Mouse (Mus musculus): Measurements from ENCODE around the gene Gpr156. TPM values are rescaled to one million over a fixed set of nuclear protein-coding genes. Genes with fewer than 3 reads are reported as not detected.
A peak's percentile ranks its signal among the peaks of the same experiment; 100 is the strongest.

Gene Gpr156
- polyA plus RNA-seq, 2 experiments = 0.59 to 0.78 TPM

DNA sequence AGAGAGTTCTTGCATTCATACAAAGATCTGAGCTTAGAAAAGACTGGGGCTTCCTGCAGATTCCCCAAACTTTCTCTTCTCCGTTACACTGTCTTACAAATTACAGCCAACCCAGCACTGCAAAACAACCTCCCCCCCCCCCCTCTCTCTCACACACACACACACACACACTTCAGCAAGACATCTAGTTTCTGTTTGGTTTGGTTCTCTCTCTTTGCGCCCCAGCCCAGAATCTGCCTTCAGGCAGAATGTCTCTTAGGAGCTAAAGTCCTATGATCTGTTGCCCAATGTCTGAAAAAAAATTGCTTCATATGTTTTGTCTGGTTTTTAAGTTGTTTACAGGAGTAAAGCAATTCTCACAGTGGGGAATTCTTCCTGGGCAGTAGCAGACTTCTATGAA is 27.4 kb downstream of the Gpr156 start:
- ATAC-seq (ENCODE audit: low FRiP score, low read depth) = no peak
- no peak for TF ChIP-seq POLR2A (IDR thresholded peaks at IDR 0.05; ENCODE audit: borderline replicate concordance, extremely low read depth, insufficient read depth, insufficient read length)
- no peak for DNase-seq (ENCODE audit: low spot score)
- Histone ChIP-seq H3K9ac (ENCODE audit: low read depth, low read length, severe bottlenecking) (no peak overlapping the region), H3K36me3 (ENCODE audit: control insufficient read depth, insufficient read depth, low read length) (no peaks in the 10 kb centered on the region), H3K4me1 (ENCODE audit: control insufficient read depth, insufficient read depth, low read length) (peaks cover 4% of the 10 kb centered on the region; the same call in 1 of the 2 replicates), H3K4me2 (replicated peaks; ENCODE audit: low read depth, low read length, severe bottlenecking) (no peak overlapping the region), H3K9me3 (ENCODE audit: control insufficient read depth, low read length) (no peaks in the 10 kb centered on the region), H3K27me3 (ENCODE audit: control insufficient read depth, insufficient read depth, low read length) (no peaks in the 10 kb centered on the region), H3K4me3 (replicated peaks; ENCODE audit: low read length) (no peak overlapping the region), H3K27ac (replicated peaks; ENCODE audit: low read depth, low read length) (no peak overlapping the region)
- WGBS = 38% methylated on average over 2 of the region's 2 CpGs

DNA sequence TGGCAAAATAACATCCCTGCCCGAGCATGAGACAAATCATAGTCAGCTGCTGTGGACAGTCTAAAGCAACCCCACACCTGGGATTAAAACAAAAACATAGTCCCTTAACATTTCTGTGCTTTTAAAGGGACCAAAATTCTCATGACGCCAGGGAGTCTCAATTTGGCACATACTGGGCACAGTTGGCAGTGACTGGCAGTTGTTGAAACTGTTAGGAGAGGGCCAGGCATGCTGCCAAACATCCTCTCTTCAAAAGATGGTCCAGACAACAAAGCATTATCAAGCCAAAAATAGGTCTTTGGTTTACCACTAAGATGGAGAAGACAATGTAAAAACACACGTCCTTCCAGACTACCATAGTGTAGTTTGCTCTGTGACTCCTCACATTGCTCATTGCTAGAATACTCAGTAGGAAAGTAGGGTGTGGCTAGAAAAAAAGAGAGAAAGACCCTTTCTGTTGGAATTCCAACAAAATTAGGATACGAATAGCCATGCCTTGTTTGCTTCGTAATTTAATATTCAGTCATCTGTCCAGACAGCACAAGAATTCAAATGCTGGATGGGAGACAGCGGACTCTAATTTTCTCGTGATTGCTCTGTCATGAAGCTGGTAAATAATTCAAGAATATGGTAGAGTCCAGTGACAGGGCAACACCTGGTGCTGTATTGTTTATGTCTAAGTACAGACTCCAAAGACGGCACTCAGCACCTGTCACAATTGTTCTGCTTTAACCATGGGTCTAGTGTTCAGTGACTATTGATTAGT is 28.9 kb downstream of the Gpr156 start:
- WGBS = 77% methylated on average over 8 of the region's 8 CpGs

DNA sequence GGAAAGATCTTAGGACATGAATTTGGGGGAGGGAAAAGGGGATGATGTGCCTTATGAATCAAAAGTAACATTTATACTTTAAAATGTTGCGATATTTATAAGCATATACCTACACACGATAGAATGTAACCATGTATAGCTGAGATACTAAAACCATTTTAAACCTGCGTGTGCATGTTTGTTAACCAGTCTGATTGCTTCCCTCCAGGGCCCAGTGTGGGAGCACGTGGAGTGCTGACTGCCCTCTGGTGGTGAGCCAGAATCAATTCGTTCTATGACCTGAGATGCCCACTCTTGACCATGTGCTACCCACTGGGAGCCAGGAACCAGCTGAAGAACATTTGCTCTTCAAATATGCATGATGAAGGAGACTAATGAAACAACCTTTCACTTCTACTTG is 30.9 kb downstream of the Gpr156 start:
- no peak for ATAC-seq (ENCODE audit: low FRiP score, low read depth)
- Histone ChIP-seq H3K9me3 (ENCODE audit: control insufficient read depth, low read length) (no peaks in the 10 kb centered on the region), H3K4me1 (ENCODE audit: control insufficient read depth, insufficient read depth, low read length) (peaks cover 4% of the 10 kb centered on the region; the same call in 1 of the 2 replicates), H3K4me3 (replicated peaks; ENCODE audit: low read length) (no peak overlapping the region), H3K9ac (ENCODE audit: low read depth, low read length, severe bottlenecking) (no peak overlapping the region), H3K27me3 (ENCODE audit: control insufficient read depth, insufficient read depth, low read length) (no peaks in the 10 kb centered on the region), H3K4me2 (replicated peaks; ENCODE audit: low read depth, low read length, severe bottlenecking) (no peak overlapping the region), H3K27ac (replicated peaks; ENCODE audit: low read depth, low read length) (no peak overlapping the region), H3K36me3 (ENCODE audit: control insufficient read depth, insufficient read depth, low read length) (no peaks in the 10 kb centered on the region)
- TF ChIP-seq POLR2A (IDR thresholded peaks at IDR 0.05; ENCODE audit: borderline replicate concordance, extremely low read depth, insufficient read depth, insufficient read length) = no peak
- 37% methylated on average over 5 of the region's 5 CpGs for WGBS
- peak; percentile 55 for DNase-seq (ENCODE audit: low spot score)

More for the DNA sequence above, 28.9 kb downstream of the Gpr156 start:
- Histone ChIP-seq H3K27me3 (ENCODE audit: control insufficient read depth, insufficient read depth, low read length) (no peaks in the 10 kb centered on the region), H3K4me3 (replicated peaks; ENCODE audit: low read length) (no peak overlapping the region), H3K9ac (ENCODE audit: low read depth, low read length, severe bottlenecking) (no peak overlapping the region), H3K36me3 (ENCODE audit: control insufficient read depth, insufficient read depth, low read length) (no peaks in the 10 kb centered on the region), H3K9me3 (ENCODE audit: control insufficient read depth, low read length) (no peaks in the 10 kb centered on the region), H3K4me2 (replicated peaks; ENCODE audit: low read depth, low read length, severe bottlenecking) (no peak overlapping the region), H3K4me1 (ENCODE audit: control insufficient read depth, insufficient read depth, low read length) (peaks cover 4% of the 10 kb centered on the region; the same call in 1 of the 2 replicates), H3K27ac (replicated peaks; ENCODE audit: low read depth, low read length) (no peak overlapping the region)
- ATAC-seq (ENCODE audit: low FRiP score, low read depth) = no peak
- TF ChIP-seq POLR2A (IDR thresholded peaks at IDR 0.05; ENCODE audit: borderline replicate concordance, extremely low read depth, insufficient read depth, insufficient read length) = no peak
- DNase-seq (ENCODE audit: low spot score) = no peak

DNA sequence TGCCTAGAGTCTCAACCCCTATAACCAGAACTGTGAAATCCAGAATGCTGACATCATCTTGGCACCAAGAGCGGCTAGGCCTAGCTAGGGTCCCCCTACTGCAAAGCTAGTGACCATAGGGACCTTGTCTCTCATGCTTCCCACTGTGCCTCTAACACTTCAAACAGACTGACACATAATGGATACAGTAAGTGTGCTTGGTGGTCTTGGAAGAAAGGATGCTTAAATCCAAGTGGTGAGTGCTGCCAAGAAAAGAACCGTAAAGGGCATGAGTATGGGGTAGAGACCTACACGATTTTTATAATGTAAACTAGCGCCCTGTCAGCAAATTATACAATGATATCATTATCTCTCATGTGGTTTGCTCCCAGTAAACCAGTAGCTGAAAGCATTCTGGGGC is 32.1 kb downstream of the Gpr156 start:
- no peak for TF ChIP-seq POLR2A (IDR thresholded peaks at IDR 0.05; ENCODE audit: borderline replicate concordance, extremely low read depth, insufficient read depth, insufficient read length)
- WGBS = 80% methylated on average over 4 of the region's 4 CpGs

DNA sequence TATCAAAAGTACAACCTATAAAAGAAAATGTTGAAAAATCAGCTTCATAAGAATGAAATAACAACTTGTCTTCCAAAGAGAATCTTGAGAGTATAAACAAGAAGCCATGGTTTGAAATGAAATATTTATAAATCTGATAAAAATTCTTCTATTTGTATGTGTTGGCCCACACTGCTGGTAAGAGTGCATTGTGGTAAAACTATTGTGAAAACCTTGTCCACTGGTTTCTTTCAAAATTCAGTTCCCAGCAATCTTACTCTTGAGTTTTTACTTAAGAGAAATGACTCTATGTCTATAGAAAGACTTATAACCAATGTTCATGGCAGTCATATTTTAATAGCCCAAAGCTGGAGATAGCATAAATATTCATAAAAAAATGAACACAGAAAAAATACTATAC is 34.9 kb downstream of the Gpr156 start:
- no peak overlapping the region for H3K27ac ChIP-seq (replicated peaks; ENCODE audit: low read depth, low read length)
- TF ChIP-seq POLR2A (IDR thresholded peaks at IDR 0.05; ENCODE audit: borderline replicate concordance, extremely low read depth, insufficient read depth, insufficient read length) = no peak
- H3K9ac ChIP-seq (ENCODE audit: low read depth, low read length, severe bottlenecking) = no peak overlapping the region
- H3K36me3 ChIP-seq (ENCODE audit: control insufficient read depth, insufficient read depth, low read length) = no peaks in the 10 kb centered on the region
- no peak overlapping the region for H3K4me2 ChIP-seq (replicated peaks; ENCODE audit: low read depth, low read length, severe bottlenecking)
- DNase-seq (ENCODE audit: low spot score) = no peak
- no peaks in the 10 kb centered on the region for H3K9me3 ChIP-seq (ENCODE audit: control insufficient read depth, low read length)
- H3K4me3 ChIP-seq (replicated peaks; ENCODE audit: low read length) = no peak overlapping the region
- ATAC-seq (ENCODE audit: low FRiP score, low read depth) = no peak
- no peaks in the 10 kb centered on the region for H3K4me1 ChIP-seq (ENCODE audit: control insufficient read depth, insufficient read depth, low read length)
- H3K27me3 ChIP-seq (ENCODE audit: control insufficient read depth, insufficient read depth, low read length) = no peaks in the 10 kb centered on the region

More for the DNA sequence above, 32.1 kb downstream of the Gpr156 start:
- no peaks in the 10 kb centered on the region for H3K36me3 ChIP-seq (ENCODE audit: control insufficient read depth, insufficient read depth, low read length)
- no peak for DNase-seq (ENCODE audit: low spot score)
- no peak overlapping the region for H3K4me2 ChIP-seq (replicated peaks; ENCODE audit: low read depth, low read length, severe bottlenecking)
- no peak for ATAC-seq (ENCODE audit: low FRiP score, low read depth)
- no peaks in the 10 kb centered on the region for H3K27me3 ChIP-seq (ENCODE audit: control insufficient read depth, insufficient read depth, low read length)
- no peak overlapping the region for H3K9ac ChIP-seq (ENCODE audit: low read depth, low read length, severe bottlenecking)
- no peak overlapping the region for H3K4me3 ChIP-seq (replicated peaks; ENCODE audit: low read length)
- H3K9me3 ChIP-seq (ENCODE audit: control insufficient read depth, low read length) = no peaks in the 10 kb centered on the region
- H3K4me1 ChIP-seq (ENCODE audit: control insufficient read depth, insufficient read depth, low read length) = peaks cover 4% of the 10 kb centered on the region; the same call in 1 of the 2 replicates
- H3K27ac ChIP-seq (replicated peaks; ENCODE audit: low read depth, low read length) = no peak overlapping the region
